Mouse (Mus musculus) forebrain, embryonic 11.5 days (tissue): Measurements from ENCODE around the gene Arpc4. TPM values are rescaled to one million over a fixed set of nuclear protein-coding genes. Genes with fewer than 3 reads are reported as not detected.
"Not testable (repeated sequence)": the region's sequence is repeated elsewhere in the genome, so short reads cannot be mapped to it uniquely, and the experiment has no call there.

Experiments used
- ATAC-seq: fragments of 200-750 bp; cut with Nextera tagmentation; replicated peaks from 2 replicates; pipeline ENCODE4 v1.8.0; 2017; ENCODE audit warnings: moderate TSS enrichment; ENCODE audit not compliant: low FRiP score
- DNase-seq: peaks from one replicate; pipeline ENCODE4 v3.0.0-alpha.2; 2017; ENCODE audit warnings: low spot score
- H3K27ac ChIP-seq: fragments of 300-500 bp; sonication (generic); 2 replicates; pipeline ENCODE4 v1.5.1; 2014; ENCODE audit warnings: low read depth, low read length
- H3K27me3 ChIP-seq: fragments of 300-500 bp; sonication (generic); 2 replicates; pipeline ENCODE4 v1.6.1; 2014; ENCODE audit warnings: mild to moderate bottlenecking, low read length, mixed read lengths; ENCODE audit not compliant: control insufficient read depth, insufficient read depth
- H3K36me3 ChIP-seq: fragments of 300-500 bp; sonication (generic); 2 replicates; pipeline ENCODE4 v1.6.1; 2014; ENCODE audit warnings: mild to moderate bottlenecking, low read length, moderate library complexity, mixed read lengths; ENCODE audit not compliant: control insufficient read depth, insufficient read depth
- H3K4me1 ChIP-seq: fragments of 300-500 bp; sonication (generic); replicated peaks from 2 replicates; pipeline ENCODE4 v1.6.1; 2014; ENCODE audit warnings: low read length, mixed read lengths; ENCODE audit not compliant: control insufficient read depth, insufficient read depth
- H3K4me2 ChIP-seq: fragments of 300-500 bp; sonication (generic); 2 replicates; pipeline ENCODE4 v1.6.1; 2014; ENCODE audit warnings: low read depth, mild to moderate bottlenecking, low read length, moderate library complexity, mixed read lengths; ENCODE audit not compliant: severe bottlenecking
- H3K4me3 ChIP-seq: fragments of 300-500 bp; sonication (generic); 2 replicates; pipeline ENCODE4 v1.5.1; 2014; ENCODE audit warnings: low read depth, low read length
- H3K9ac ChIP-seq: fragments of 300-500 bp; sonication (generic); 2 replicates; pipeline ENCODE4 v1.6.1; 2014; ENCODE audit warnings: low read length
- H3K9me3 ChIP-seq: fragments of 300-500 bp; sonication (generic); 2 replicates; pipeline ENCODE4 v1.6.1; 2016; ENCODE audit warnings: low read length, mixed read lengths; ENCODE audit not compliant: control insufficient read depth
- WGBS: fragments of 180-500 bp; shearing (Covaris S2); extraction: QIAGEN DNeasy Blood & Tissue Kit; methylation state at CpG from one replicate; pipeline ENCODE4 v1.1.7; 2014; 5-methylcytosine and 5-hydroxymethylcytosine counted together
- polyA plus RNA-seq: library from polyadenylated mRNA; unstranded; fragments of >200 nt; fragmentation: Nextera tagmentation; extraction: Ambion mirVana; gene quantifications from 2 replicates; pipeline ENCODE4 v1.2.1, GENCODE M21; 2014

The Arpc4 gene
- 180 and 182 TPM in 2 replicates for polyA plus RNA-seq

DNA sequence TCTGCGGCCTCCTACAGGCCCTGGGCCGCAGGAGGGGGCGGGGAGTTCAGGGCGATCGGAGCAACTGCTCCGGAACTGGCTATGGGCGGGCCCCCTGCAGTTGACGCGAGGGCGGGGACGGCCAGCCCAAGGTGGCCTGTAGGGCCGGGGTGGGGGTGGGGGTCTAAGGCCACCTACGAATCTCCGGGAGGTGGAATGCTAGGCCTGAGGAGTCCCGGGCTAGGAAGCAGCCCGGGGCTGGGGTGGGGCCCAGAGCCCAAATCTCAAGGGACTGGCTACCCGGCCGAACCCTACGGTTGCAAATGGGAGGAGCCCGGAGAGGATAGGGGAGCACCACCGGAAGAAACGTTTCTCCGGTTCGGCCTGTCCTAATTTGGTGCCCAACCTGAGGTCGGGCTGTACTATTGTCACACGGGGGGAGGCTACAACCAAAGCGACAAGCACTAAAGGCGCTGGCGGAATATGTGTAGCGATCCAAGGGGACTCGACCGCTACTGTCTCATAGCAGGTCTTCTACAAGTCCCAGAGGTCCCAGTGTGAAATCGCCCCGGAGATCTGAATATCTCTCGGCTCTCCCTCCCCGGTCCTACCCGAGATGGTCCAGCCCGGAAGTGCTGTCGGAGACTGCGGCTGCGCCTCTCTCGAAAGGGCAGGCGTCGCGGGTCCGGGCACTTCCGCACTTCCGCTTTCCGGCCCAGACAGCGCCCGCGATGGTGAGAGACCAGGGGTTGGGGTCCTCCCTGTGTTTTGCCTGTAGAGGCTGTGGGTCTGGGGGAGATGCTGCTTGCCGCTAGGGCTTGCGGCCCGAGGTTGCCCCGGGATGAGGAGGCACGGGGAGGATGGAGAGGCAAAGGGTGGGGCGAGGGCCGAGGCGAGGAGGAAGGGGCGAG, at the start of gene Arpc4, which contains the start of gene Tada3:
Gene Arpc4 (plus strand): TSS at position 620 of the 890 bp plus-strand sequence.
Gene Tada3 (minus strand): TSS at position 388 of the 890 bp plus-strand sequence.
- under 1% methylated on average over 60 of the region's 61 CpGs for WGBS
- Histone ChIP-seq H3K27ac (peak within 1 kb of the TSS; percentile 85), H3K4me1 (peaks cover 4% of the 10 kb centered on the region), H3K9ac (peak within 1 kb of the TSS; percentile 87), H3K27me3 (no peaks in the 10 kb centered on the region), H3K4me3 (peak within 1 kb of the TSS; percentile 94), H3K4me2 (peak within 1 kb of the TSS; percentile 84), H3K36me3 (peaks cover 6% of the 10 kb centered on the region; the same call in 1 of the 2 replicates), H3K9me3 (no peaks in the 10 kb centered on the region)
- peak; percentile 94 for ATAC-seq
- DNase-seq, result peak; percentile 94

DNA sequence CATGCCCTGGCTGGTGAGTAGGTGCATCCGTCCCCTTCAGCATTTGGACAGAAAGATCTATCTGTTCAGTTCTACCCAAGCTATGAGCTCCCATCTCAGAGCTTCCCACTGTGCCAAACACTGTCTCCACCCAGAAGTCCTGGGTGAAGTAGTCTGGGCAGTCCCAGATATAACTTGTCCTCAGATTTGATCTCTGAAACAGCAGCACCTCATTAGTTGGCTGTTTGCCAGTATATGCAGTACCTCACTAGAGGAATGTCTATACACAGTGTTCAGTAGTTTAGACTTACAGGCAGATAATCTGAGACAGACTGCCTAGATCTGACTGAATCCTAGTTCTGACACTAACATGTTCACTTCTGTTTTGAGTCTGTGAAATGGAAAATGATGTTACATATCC, 48.5 kb upstream of the Arpc4 start:
- DNase-seq (no peak), ATAC-seq (no peak)
- Histone ChIP-seq H3K36me3 (no peaks in the 10 kb centered on the region; the same call in 1 of the 2 replicates), H3K4me1 (no peaks in the 10 kb centered on the region; the same call in 1 of the 2 replicates), H3K9me3 (no peaks in the 10 kb centered on the region), H3K27ac (no peak overlapping the region), H3K4me2 (no peak overlapping the region), H3K4me3 (no peak overlapping the region), H3K9ac (no peak overlapping the region), H3K27me3 (no peaks in the 10 kb centered on the region)
- WGBS, result 80% methylated on average over 1 of the region's 1 CpGs

DNA sequence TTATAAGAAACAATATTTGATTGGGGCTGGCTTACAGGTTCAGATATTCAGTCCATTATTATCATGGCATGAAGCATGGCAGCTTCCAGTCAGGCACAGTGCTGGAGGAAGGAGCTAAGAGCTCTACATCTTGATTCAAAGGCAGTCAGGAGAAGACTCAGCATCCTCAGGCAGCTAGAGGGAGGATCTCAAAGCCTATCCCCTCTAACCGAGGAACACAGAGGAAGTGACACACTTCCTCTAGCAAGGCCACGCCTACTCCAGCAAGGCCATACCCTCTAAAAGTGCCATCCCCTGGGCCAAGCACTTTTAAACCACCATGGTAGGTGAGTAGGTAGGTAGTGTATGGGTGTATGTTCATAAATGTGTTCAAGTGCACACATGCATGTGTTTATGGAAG, 47.4 kb upstream of the Arpc4 start:
- Histone ChIP-seq H3K4me3 (no peak overlapping the region), H3K27ac (no peak overlapping the region), H3K9ac (no peak overlapping the region), H3K36me3 (no peaks in the 10 kb centered on the region; the same call in 1 of the 2 replicates), H3K9me3 (no peaks in the 10 kb centered on the region), H3K27me3 (no peaks in the 10 kb centered on the region), H3K4me2 (no peak overlapping the region), H3K4me1 (no peaks in the 10 kb centered on the region; the same call in 1 of the 2 replicates)
- ATAC-seq (no peak), DNase-seq (no peak)
- WGBS, result 65% methylated on average over 2 of the region's 2 CpGs

DNA sequence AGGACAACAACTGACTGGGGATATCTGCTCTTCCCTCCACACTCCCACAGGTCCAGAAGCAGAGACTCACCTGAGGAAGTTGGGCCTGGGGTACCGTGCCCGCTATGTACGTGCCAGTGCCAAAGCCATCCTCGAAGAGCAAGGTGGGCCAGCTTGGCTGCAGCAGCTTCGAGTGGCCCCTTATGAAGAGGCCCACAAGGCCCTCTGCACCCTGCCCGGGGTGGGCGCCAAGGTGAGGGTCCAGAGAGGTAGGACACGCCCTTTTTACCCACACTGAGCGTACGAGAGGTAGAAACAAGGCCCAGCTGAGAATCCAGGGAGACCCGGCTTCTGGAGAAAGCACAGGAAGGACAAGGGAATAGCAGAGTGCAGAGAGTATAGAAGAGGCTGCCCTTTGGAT, 46.2 kb upstream of the Arpc4 start:
- no peaks in the 10 kb centered on the region; the same call in 1 of the 2 replicates for H3K36me3 ChIP-seq
- ATAC-seq, result no peak

DNA sequence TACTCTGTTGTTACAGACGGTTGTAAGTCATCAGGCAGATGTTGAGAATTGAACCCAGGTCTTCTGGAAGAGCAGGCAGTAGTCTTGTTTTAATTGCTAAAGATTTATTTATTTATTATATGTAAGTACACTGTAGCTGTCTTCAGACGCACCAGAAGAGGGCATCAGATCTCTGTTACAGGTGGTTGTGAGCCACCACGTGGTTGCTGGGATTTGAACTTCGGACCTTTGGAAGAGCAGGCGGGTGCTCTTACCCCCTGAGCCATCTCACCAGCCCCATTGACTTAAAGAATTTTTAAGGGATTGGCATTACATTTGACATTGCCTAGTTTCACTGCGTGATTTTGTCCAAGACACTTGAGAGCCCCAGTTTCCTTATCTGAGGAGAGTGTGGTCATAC, 45.2 kb upstream of the Arpc4 start:
- H3K4me3 ChIP-seq, H3K36me3 ChIP-seq, H3K4me1 ChIP-seq, ATAC-seq, H3K4me2 ChIP-seq, H3K9me3 ChIP-seq, H3K27ac ChIP-seq, H3K9ac ChIP-seq, DNase-seq, H3K27me3 ChIP-seq: not testable (repeated sequence)
- 84% methylated on average over 6 of the region's 6 CpGs for WGBS

More for the DNA sequence above, 46.2 kb upstream of the Arpc4 start:
- Histone ChIP-seq H3K4me3 (no peak overlapping the region), H3K9me3 (no peaks in the 10 kb centered on the region), H3K4me1 (no peaks in the 10 kb centered on the region), H3K27me3 (no peaks in the 10 kb centered on the region), H3K9ac (no peak overlapping the region), H3K4me2 (no peak overlapping the region), H3K27ac (no peak overlapping the region)
- WGBS, result 94% methylated on average over 11 of the region's 11 CpGs
- DNase-seq, result no peak

DNA sequence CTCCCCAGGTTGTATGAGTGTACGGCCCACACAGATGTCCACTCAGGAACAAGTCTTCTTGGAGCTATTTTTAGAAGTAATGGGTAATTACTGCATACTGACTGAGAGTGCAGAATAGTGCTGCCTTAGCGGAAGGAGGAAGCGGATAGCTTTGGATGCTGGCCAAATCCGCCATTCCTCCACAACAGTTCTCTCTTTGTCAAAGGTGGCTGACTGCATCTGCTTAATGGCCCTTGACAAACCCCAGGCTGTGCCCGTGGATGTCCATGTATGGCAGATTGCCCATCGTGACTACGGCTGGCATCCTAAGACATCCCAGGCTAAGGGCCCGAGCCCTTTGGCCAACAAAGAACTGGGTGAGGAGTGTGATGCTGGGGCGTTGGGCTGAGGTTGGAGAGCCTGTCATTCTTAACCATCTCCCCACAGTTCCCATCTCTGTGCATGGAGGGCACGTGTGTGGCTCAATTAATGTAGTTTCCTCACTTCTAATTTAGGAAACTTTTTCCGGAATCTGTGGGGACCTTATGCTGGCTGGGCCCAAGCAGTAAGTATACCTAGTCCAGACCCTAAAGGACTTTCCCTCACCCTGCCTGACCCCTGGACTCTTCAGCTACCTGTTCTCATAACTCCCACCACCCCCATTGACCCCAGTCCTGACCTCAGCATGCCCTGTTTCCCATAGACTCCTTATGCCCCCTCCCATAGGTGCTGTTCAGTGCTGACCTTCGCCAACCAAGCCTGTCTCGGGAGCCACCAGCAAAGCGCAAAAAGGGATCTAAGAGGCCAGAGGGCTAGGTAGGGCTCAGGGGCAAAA, 44.6 kb upstream of the Arpc4 start:
- no peak overlapping the region for H3K9ac ChIP-seq
- H3K9me3 ChIP-seq, result no peaks in the 10 kb centered on the region
- no peak overlapping the region for H3K4me3 ChIP-seq
- H3K27ac ChIP-seq, result no peak overlapping the region
- H3K4me1 ChIP-seq, result no peaks in the 10 kb centered on the region
- H3K4me2 ChIP-seq, result no peak overlapping the region
- 83% methylated on average over 14 of the region's 14 CpGs for WGBS
- peak; percentile 52; the same call in 1 of the 2 replicates for ATAC-seq
- DNase-seq, result no peak
- no peaks in the 10 kb centered on the region for H3K27me3 ChIP-seq
- no peaks in the 10 kb centered on the region; the same call in 1 of the 2 replicates for H3K36me3 ChIP-seq

DNA sequence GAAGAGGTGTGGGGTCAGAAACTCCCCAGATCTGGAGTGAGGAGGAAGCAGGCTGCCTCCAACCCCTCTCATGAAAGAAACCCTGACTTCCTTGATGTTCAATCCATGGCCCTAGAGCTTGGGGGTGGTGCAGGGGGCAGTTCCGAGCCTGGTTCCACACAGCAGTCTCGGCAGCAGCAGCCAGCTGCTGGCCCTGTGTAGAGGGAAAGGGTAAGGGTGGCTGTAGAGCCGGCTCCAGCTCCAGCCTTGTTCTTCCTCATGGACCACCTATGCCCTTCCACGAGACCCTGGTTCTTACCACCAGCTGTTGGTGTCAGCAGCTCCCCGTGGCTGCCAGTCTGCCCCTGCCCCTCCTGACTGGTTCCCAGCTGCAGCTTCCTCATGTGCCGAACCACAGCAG, 43.7 kb upstream of the Arpc4 start:
- Histone ChIP-seq H3K4me3 (no peak overlapping the region), H3K27ac (no peak overlapping the region), H3K9ac (no peak overlapping the region), H3K36me3 (no peaks in the 10 kb centered on the region; the same call in 1 of the 2 replicates), H3K4me1 (no peaks in the 10 kb centered on the region), H3K9me3 (no peaks in the 10 kb centered on the region), H3K4me2 (no peak overlapping the region), H3K27me3 (no peaks in the 10 kb centered on the region)
- DNase-seq (no peak), ATAC-seq (no peak)
- 77% methylated on average over 6 of the region's 6 CpGs for WGBS

DNA sequence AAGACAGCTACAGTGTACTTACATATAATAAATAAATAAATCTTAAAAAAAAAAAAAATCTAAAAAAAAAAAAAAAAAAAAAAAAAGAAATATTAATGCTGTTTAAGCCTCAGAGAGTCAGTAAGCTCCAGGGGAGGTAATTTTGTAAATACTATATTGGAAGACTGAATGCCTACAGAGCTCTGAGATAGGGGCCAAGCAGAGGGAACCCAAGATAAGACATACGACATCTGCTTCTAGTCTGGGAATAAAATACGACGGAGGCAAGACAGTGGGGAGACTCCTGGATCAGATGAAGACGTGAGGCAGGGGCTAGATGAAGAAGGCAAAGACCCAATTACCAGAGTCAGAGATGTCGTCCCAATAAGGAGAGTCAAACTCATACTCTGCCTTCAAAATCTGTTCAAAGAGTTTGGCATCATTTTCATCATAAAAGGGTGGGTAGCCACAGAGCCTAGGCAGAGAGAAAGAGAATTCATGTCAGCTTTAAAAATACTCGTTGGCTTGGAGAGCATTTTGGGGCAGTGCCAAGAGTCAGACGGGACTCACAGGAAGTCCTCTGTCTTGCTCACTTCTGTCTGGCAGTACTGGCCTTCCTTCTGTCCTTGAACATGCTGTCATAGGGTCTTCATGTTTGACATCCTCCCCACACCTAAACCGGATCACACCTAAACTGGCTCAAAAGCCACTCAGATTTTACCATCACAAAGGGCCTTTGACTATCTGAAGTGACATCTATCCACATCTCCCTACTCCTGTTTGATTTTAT, 40.9 kb upstream of the Arpc4 start:
- H3K27ac ChIP-seq, result no peak overlapping the region
- DNase-seq, result no peak
- 79% methylated on average over 8 of the region's 8 CpGs for WGBS
- H3K9ac ChIP-seq, result no peak overlapping the region
- no peak for ATAC-seq
- no peak overlapping the region for H3K4me3 ChIP-seq
- no peaks in the 10 kb centered on the region; the same call in 1 of the 2 replicates for H3K36me3 ChIP-seq
- no peaks in the 10 kb centered on the region for H3K9me3 ChIP-seq
- H3K4me2 ChIP-seq, result no peak overlapping the region
- H3K27me3 ChIP-seq, result no peaks in the 10 kb centered on the region
- H3K4me1 ChIP-seq, result no peaks in the 10 kb centered on the region
